Mouse (Mus musculus): Measurements from ENCODE around the gene Cenpe.

Gene Cenpe

GRCm38 (mm10) chr3:135280669-135281415, 68.5 kb downstream of the Cenpe start, which contains the start of gene Bdh2:
Bdh2 (plus strand) TSS chr3:135281221.
- DNase-seq (ENCODE audit: low spot score) = peak; percentile 86

- DNase-seq (ENCODE audit: low spot score) = no peak
Measured at GRCm38 (mm10) chr3:135281701-135282100, 69.4 kb downstream of the Cenpe start.

- DNase-seq (ENCODE audit: low spot score) = no peak
Measured at GRCm38 (mm10) chr3:135285256-135285655, 72.9 kb downstream of the Cenpe start.

- DNase-seq (ENCODE audit: low spot score) = no peak
Measured at GRCm38 (mm10) chr3:135285807-135286206, 73.5 kb downstream of the Cenpe start.

GRCm38 (mm10) chr3:135288138-135288750, 75.9 kb downstream of the Cenpe start:
- DNase-seq (ENCODE audit: low spot score) = peak; percentile 69

GRCm38 (mm10) chr3:135289148-135289547, 76.8 kb downstream of the Cenpe start:
- DNase-seq (ENCODE audit: low spot score) = no peak

- peak; percentile 71 for DNase-seq (ENCODE audit: low spot score)
Measured at GRCm38 (mm10) chr3:135290249-135290894, 78.0 kb downstream of the Cenpe start.

- no peak for DNase-seq (ENCODE audit: low spot score)
Measured at GRCm38 (mm10) chr3:135293703-135294102, 81.4 kb downstream of the Cenpe start.

GRCm38 (mm10) chr3:135295559-135295958, 83.2 kb downstream of the Cenpe start:
- DNase-seq (ENCODE audit: low spot score) = no peak

- DNase-seq (ENCODE audit: low spot score) = no peak
Measured at GRCm38 (mm10) chr3:135298560-135298959, 86.2 kb downstream of the Cenpe start.

- DNase-seq (ENCODE audit: low spot score) = no peak
Measured at GRCm38 (mm10) chr3:135300081-135300480, 87.7 kb downstream of the Cenpe start.

GRCm38 (mm10) chr3:135304060-135304459, 91.7 kb downstream of the Cenpe start:
- no peak for DNase-seq (ENCODE audit: low spot score)

- no peak for DNase-seq (ENCODE audit: low spot score)
Measured at GRCm38 (mm10) chr3:135304566-135304965, 92.2 kb downstream of the Cenpe start.

- DNase-seq (ENCODE audit: low spot score) = peak; percentile 61
Measured at GRCm38 (mm10) chr3:135307411-135308259, 95.3 kb downstream of the Cenpe start, which contains the start of gene Slc9b2. Slc9b2 (plus strand) TSS chr3:135307700.

GRCm38 (mm10) chr3:135312916-135313491, 100.7 kb downstream of the Cenpe start:
- no peak for DNase-seq (ENCODE audit: low spot score)

- no peak for DNase-seq (ENCODE audit: low spot score)
Measured at GRCm38 (mm10) chr3:135313727-135314126, 101.4 kb downstream of the Cenpe start.

GRCm38 (mm10) chr3:135314811-135315210, 102.5 kb downstream of the Cenpe start:
- DNase-seq (ENCODE audit: low spot score) = no peak

GRCm38 (mm10) chr3:135315720-135316425, 103.5 kb downstream of the Cenpe start:
- DNase-seq (ENCODE audit: low spot score) = no peak

- no peak for DNase-seq (ENCODE audit: low spot score)
Measured at GRCm38 (mm10) chr3:135318331-135318730, 106.0 kb downstream of the Cenpe start.
